Mouse (Mus musculus) olfactory bulb, adult 2 months (tissue): ENCODE measurements at regions not wholly inside any gene's neighbourhood (a gene's known extent, or its start where the extent isn't known, plus 50 kb on each side); places are given as distances from the start of the nearest gene placed in this dataset.

Experiments used
- CTCF ChIP-seq: fragments of 200-500 bp; IDR thresholded peaks from 2 replicates; pipeline ENCODE4 v1.5.1; 2012; ENCODE audit warnings: low read depth, mild to moderate bottlenecking, low read length, moderate library complexity; ENCODE audit not compliant: insufficient read depth
- POLR2A ChIP-seq: fragments of 200-500 bp; IDR thresholded peaks from 2 replicates; pipeline ENCODE4 v1.6.1; 2012; ENCODE audit warnings: mild to moderate bottlenecking, low read depth, low read length, moderate library complexity; ENCODE audit not compliant: insufficient read depth

GRCm38 (mm10) chr1:90272411-90272810 lies 68.6 kb downstream of the Ackr3 start:
- TF ChIP-seq CTCF (no peak), POLR2A (no peak)
